Mouse (Mus musculus) Muller cell, postnatal 12 days (primary cell): ENCODE measurements at regions not wholly inside any gene's neighbourhood (a gene's known extent, or its start where the extent isn't known, plus 50 kb on each side); places are given as distances from the start of the nearest gene placed in this dataset.
A peak's percentile ranks its signal among the peaks of the same experiment; 100 is the strongest.
"Not testable (repeated sequence)": the region's sequence is repeated elsewhere in the genome, so short reads cannot be mapped to it uniquely, and the experiment has no call there.

ENCODE experiments used
- DNase-seq: peaks from one replicate; pipeline ENCODE4 v3.0.0-alpha.2; 2015; ENCODE audit errors: inconsistent ontology term

DNA sequence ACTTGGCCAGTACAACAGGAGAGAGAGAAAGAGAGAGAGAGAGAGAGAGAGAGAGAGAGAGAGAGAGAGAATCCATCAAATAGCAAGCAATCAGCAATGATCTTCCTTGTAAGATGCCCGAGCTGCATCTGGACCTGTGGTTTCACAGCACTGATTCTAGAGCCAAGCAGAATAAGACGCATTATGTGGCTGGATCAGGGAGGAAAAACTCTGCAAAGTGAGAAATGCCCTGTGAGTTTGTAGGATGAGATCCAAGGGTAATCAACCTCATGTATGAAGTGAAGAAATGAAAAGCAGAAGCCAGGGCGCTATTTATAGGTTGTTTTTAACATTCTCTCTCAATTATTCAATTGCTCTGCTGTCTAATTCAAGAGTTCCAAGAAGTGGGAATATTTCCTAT is 339.3 kb upstream of the Maf start:
- no peak for DNase-seq

DNA sequence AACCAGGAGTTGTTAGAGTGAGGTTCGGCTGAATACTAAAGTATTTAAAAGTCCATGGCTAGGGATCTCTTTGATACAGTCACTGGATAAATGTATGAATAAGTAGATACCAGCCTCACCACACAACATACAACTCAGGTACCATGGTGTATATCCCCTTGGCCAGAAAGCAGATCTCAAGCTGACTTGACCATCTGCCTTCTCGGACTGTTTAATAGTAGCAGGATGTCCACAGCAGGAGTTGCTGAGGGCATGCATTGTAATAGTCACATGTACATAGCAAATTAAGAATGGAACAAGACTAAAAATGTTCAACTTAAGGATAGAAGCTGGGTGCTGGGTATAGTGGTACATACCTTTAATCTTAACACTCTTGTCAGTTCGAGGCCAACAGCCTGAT is 337.9 kb upstream of the Maf start:
- no peak for DNase-seq

DNA sequence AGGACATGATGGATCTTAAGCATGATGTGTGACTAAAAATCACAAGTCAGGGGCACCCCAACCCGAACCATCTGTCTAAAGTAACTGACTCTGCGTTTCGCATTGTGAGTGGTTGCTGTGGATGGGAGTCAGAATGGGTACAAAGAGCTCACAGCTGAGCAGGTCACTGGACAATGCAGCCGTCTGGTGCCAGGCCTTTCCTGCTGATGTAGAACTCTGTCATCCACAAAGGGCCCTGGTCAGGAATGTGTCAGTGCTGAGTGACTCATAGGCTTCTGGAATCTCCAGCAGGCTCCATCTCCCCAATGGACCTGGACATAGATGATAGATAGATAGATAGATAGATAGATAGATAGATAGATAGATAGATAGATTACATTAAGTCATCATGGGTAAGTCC is 335.8 kb upstream of the Maf start:
- DNase-seq: peak; percentile 81

DNA sequence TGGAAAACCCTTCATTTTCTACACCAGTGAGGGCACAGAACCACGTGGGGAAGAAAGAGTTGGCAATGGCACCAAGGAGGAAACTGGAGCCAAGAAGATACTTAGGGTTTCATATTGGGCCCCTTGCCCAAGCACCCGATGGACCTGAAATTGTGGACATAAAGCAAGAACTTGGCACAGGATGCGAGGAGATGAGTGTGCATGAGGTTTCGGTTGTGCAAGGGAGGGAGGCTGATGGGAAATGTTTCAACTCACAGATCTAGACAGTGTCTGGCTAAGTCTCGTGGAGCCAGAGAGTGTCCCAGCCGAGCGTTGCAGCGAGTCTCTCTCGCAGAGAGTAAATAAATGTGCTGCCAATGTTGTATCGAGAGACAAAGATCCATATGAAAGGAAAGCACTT is 323.4 kb upstream of the Maf start:
- DNase-seq: no peak

DNA sequence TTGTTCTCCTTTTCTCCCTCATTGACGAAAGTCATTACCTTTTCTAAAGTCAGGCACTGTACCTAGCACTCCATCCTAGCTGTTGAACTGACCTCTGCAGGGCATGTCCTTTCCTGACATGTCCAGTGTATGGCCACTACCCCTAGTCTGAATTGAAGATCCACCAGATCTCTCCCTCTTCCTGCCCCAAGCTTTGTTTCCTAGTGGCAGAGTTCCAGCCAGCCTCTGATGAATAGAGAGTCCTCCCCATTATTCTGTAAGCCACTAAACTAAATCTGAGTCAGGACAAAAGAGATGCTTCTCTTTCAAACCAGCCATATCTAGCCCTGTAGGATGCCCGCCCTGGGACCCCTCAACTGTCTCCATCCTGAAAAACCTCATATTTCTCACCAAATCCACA is 317.7 kb upstream of the Maf start:
- DNase-seq: peak; percentile 25

DNA sequence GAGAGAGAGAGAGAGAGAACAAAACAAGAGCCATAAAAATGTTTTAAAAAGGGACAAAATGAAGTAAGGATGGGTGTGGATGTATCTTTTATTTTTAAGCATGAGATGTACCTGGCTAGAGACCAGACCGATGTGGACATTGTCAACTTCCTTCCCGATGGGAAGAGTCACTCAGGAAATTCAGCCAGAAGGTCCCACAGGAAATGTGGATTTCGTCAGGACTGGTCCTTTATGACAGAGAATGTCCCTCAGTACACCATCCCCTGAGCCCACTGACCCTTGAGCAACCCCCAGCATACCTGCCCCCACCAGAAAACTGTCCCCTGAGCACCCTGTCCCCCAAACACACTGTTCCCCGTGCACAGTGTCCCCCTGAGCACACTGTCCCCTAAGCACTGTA is 317.2 kb upstream of the Maf start:
- DNase-seq: no peak

DNA sequence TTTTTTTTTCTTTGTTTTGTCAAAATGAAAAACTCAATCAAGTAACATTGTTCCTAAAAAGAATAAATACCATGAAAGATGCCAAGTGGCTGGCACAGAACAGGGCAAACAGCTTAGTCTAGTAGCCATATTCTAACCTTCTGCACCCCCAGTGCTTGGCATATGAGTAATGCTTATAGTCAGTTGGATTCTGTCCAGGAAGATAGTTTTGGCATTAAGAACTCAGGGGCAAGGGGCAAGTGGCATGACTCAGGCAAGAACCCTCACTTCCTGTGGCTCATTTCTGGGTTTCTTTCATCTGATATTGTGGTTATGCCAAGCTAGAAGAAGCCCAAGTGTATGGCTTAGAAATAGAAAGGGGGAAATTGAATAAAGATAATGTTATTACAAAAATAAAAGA is 314.1 kb upstream of the Maf start:
- DNase-seq: peak; percentile 67

DNA sequence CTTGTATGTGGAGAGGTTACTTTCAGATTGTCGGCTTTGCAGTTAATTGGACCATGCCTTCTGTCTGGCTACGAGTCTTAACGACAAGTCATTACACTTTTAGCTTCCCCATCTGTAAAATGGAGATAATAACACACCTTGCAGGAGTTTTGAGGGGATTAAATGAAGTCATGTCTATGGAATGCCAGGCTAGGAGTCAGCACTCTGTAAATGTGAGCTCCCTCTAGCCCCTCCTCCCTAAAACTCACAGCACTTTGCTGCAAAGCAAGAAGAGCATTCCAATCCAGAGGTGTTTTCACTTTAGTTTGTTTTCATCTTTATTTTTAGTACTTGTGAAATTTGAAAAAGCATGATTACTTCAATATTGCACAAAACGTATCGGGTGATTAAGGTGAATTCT is 287.7 kb upstream of the Maf start:
- DNase-seq: no peak

DNA sequence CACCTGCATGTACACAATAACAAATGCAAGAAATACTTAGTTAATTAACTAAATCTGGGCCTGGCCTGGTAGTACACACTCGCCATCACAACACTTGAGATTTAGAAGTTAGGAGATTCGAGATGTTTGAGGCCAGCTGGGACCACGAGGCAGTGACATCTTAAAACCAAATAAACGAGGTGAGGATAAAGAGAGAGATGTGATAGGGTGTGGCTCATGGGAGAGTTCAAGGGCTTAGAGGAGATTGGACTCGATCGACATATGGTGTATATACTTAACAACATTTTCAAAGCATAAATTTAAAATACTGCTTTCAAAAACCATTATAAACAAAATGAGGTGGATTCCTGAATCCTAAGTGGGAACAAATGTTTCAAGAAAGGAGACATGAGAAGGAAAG is 284.4 kb upstream of the Maf start:
- DNase-seq: no peak

DNA sequence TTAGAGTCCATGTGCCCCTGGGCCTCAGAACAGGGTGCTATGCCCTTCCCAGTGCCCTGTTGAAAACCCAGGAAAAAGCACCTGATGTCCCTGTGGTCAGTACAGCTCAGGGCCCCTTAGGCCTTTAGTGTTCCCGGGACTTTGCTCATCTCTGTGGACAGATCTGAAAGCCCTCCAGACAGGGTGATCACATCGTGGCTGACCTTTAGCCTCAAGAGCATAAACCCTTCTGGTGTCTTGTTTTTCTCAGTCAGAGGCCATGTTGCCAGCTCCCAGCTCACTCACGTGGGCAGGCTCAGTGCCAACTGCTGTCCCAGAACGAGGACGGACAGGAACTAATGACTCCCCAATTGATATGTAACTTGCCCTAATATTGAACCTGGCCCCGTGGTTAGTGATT is 275.8 kb upstream of the Maf start:
- DNase-seq: no peak

DNA sequence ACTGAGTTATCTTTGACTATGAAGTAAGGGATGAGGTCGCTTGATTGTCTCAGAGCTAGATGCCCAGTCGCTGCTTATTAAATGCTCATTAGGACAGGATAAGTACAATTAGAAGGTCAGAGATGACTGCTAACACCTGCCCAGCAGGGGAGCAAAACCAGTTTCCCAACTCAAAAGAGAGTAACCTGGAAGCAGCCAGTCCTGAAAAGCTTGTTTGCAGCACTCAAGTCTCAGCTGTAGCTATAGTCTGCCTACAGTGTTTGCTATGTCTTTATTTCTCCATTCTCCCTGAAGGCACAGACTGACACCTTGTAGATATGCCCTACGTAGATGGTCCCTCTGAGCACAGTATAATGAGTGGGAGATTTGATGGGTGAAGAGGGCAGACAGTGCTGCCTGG is 274.7 kb upstream of the Maf start:
- no peak for DNase-seq

DNA sequence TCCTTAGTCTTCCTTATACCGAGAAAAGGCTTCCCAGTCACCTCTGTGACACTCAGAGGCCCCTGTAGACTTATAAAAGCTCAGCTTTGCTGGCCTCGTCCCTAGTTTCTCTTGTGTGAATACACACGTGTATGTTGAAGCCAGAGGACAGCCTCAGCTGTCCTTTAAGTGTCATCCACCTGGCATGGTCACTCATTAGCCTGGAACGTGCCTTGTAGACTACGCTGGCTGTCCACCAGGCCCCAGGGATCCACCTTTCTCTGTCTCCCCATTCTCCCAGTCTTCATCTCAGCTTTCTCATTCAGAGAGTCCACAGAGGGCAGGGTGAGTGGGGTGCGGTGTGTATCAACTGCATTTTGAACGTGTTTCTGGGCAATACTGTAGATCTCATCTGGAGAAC is 273.8 kb upstream of the Maf start:
- DNase-seq: no peak

DNA sequence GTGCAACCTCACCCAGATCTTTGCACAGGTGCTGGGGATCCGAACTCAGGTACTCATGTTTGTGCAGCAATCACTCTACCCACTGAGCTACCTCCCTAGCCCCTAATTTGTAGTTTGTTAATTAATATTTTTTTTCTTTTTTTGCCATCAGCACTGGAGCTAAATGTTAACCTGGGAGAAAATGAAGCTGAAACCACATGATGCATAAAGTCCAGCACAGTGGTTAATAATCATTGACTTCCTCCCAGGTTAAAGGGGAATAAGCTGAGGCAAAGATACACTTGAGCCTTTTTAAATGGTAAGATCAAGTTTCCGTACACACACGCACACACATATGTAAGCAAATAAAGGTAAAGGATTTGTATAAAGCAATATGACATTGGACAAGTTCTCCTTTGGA is 273.0 kb upstream of the Maf start:
- DNase-seq: no peak

DNA sequence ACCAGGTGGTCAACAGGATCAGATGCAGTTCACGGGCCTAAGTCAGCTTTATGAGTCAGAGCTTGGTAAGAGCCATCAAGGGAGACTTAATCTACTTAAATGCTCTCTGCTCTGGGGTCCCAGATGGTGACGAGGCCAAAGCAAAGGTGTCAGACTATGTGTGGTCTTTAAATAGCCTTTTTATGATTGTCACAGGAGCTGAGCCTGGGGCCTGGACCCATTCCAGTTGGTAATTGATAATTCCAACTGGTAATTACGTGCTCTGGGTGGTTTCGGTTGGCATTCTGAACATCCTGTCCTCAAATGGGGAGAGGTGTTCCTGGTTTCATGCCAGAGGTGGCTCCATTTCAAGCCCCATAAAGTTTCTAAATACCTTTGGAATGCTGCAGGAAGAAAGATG is 269.6 kb upstream of the Maf start:
- DNase-seq: peak; percentile 49

DNA sequence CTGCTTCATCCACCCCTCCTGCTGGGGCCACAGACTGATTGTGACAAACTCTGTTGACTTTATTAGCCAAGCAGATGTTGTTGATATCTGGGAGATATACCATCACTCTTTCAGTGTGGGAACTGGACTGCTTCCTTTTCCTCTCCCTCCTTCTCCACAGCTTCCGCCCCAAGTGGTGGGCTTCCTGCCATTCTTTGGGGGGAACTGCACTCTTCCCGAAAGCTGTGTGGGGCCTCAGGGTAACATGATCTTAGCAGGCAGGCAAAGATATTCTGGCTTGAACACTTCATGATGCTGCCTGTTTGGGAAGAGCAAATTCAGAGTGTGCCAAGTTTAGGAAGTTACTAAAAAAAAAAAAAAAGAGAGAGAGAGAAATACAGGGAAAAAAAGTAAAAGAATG is 267.1 kb upstream of the Maf start:
- no peak for DNase-seq

DNA sequence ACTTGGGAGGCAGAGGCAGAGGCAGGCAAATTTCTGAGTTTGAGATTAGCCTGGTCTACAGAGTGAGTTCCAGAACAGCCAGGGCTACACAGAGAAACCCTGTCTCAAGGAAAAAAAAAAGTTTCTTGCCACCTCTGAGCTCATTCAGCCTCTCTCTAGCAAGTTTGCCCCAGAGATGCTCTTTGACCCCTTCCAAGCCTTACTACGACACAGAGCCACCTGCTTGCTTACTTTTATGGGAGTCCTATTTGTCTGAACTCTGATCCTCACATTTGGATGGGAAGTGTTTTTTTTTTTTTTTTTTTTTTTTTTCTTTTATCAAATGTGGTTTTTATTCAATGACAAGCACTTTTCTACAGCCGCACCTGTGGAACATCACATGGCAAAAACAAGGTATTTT is 263.8 kb upstream of the Maf start:
- DNase-seq: not testable (repeated sequence)

DNA sequence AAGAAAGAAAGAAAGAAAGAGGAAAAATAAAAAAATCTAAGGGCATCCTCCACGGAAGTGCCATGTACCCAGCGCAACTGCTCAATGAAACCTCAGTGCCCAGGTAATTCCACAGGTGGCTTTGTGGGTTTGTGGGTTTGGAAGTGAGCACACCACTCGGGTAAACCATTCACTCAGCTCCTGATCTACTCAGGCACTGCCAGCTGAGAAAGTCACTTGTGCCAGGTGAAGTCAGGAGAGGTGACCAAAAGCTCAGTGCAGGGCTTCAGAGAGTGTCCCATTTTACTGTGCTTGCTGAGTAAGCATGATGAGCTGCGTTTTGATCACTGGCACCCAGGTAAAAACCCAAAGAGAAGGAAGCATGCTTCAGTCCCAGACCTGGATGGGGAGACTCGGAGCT is 260.5 kb upstream of the Maf start:
- no peak for DNase-seq

DNA sequence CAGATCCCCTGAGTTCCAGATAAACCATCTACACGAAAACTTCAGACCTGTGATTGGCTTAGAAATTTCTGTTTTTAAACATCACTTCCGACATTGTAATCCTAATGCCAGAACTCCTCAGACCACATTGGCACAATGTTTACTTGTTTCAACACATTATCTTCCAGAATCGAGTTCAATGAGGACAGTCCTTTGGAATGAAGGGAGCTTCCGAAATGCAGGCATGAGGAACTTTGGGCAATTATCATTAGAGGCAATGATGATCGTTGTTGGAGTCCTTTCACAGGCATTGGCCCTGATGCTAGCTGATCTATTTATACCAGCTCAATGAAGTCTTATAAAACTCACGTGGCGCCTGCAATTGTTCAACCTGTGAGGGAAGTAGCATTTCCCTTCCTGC is 258.4 kb upstream of the Maf start:
- peak; percentile 68 for DNase-seq

DNA sequence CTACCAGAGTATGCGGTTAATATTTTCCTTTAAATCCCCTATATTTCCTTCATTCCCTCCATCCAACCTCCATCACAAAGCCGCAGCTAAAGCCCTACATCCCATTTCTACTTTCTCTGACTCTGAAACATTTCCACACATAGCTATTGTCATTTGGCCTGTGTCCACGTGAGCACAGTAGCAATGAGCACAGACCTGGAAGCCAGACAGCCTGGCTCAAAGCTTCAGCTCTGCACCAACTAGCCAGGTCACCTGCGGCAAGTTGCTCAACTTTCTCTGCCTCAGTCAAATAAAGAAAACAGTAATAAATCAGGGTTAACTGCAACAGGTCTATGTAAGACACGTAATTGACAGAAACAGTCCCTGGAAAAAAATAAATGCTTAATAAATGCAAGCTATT is 247.8 kb upstream of the Maf start:
- no peak for DNase-seq

DNA sequence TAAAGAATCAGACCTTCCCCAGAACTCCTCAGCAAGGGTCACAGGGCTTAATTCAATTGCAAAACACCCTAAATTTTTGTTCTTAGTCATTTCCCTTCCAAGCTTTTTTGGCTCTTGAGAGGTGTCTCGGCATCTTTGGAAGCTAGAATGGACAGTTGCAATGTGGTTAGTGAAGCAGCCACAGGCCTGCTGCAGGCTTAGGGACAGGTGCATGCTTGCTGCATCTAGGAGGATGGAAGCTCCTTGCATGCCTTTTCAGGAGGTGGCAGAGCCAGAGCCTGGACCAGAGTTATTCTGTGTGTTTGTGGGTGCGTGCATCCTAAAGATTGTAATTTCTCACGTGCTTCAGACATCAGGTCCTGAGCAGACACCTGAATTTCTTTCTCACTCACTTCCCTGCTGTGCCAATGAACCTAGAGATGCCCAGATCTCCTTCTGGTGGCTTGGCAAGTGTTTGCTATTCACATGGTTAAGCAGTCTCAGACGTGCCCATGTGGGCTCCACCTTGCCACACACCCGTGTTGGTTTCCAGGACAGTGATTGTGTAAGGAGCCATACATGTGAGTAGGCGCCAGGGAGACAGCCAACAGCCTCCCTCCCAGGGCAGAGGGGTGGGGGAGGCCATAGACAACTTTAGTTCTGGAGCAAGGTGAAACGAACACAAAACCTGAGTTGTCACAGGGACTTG is 246.3 kb upstream of the Maf start:
- DNase-seq: no peak

DNA sequence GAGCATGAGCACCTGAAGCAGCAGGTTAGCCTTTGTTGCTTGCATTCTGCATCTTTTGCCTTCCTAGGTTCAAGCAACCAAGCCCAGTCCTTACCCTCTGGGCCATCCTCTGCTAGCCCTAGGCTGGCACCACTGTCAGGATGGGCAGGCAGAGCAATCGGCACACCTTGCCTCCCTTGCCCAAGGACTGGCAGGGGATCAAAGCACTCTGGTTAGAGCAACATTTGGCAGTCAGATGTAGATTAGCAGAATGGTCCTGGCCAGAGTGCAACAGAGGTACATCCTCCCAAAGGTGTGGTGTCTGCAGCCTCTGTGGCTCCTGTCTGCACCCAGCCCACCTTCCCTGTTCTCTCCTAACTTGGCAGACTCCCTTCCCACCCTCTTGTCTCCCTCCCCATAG is 244.9 kb upstream of the Maf start:
- DNase-seq: no peak

DNA sequence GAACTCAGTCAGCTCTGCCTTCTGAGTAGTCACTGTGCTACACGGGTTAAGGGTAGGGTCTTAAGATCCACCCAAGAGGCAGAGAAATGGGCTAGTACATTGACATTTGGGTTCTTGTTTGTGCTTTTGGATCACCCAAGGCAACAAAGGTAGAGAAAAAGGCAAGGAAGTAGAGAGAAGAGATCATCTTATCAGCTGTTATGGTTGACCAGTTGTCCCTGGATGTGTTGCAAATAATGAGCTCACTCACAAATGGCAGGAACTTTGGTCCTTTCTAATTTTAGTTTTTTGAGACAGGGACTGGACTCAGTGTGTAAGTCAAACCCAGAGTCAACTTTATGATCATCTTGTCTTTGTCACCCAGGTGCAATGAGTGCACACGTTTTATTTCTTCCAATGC is 241.3 kb upstream of the Maf start:
- no peak for DNase-seq

DNA sequence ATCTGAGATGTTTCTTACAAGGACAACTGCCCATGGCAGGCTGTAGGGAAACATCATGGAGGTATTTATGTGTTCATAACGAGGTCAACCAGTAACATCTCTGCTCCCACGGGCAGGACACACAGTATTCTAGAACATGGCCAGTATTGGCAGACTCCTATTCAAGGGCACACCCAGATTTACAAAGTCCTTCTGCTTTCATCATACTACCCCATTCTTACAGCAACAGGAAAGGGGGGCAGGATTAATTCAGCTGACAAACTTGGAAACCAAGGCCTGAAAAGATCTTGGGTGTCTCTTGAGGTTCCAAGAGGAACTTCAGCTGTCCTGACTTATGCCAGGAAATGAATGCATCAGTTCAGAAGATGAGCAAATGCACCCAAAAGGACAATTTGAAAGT is 240.4 kb upstream of the Maf start:
- no peak for DNase-seq

DNA sequence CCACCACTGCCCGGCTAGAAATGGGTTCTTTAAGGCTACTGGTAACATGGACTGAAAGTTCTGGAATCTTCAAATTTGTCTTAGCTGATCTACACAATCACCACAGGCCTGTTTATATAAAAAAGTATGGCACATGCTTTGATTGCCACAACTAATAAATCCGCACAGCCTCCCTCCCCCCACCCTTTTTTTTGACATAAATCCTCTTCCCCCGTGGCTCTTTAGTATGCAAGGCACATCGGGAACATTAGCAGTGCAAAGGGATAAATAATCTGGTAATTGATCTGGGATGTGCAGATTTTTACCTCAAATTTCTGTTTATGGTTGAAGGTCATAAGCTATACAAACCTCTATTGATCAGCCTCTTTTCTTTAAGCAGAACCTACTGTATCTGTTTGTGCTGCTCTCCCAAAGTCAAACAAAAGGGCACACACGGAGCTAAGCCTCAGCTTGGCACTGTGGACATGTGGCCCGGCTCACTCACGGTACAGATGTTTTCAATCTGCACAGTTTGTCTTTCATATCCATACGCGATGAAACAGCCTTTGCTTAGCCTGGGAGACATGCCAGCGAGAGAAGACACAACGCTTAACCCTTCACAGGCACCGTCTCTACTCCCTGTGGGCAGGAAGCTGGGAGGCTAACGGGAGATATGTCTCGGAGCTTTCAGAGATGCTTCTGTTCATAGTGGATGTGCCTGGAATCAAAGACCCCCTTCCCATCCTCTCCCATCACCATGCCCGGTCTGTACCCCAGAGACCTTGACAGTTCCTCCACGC is 235.3 kb upstream of the Maf start:
- no peak for DNase-seq
